Mouse (Mus musculus): ENCODE measurements around the gene Adck1.
"Not testable (repeated sequence)": the region's sequence is repeated elsewhere in the genome, so short reads cannot be mapped to it uniquely, and the experiment has no call there.

Gene Adck1

GRCm38 (mm10) chr12:88360441-88361119 lies at the start of gene Adck1:
TSS of gene Adck1 (plus strand) at chr12:88360554.
- TF ChIP-seq GATA4 (IDR thresholded peaks at IDR 0.05; ENCODE audit: insufficient replicate concordance, low read length), result no peak

GRCm38 (mm10) chr12:88314556-88314955 lies 45.8 kb upstream of the Adck1 start:
- TF ChIP-seq GATA4 (IDR thresholded peaks at IDR 0.05; ENCODE audit: insufficient replicate concordance, low read length), result no peak

DNA sequence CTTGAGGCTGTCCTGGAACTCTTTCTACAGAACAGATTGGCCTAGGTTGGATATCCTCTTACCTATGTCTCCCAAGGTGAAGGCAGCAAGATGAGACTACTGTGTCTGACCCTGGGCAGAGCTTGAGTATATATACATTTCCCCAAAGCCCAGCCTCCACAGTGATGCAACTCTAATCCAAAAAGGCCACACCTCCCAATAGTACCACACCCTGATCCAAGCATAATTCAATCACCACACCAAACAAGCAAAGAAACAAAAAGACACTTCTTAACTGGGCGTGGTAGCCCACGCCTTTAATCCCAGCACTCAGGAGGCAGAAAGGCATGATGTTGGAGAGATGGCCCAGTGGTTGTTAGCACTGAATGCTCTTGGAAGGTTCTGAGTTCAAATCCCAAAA lies 36.4 kb upstream of the Adck1 start, which contains the start of gene Gm5039:
Gm5039 (minus strand) TSS at position 101 of the 400 bp plus-strand sequence.
- not testable (repeated sequence) for TF ChIP-seq GATA4 (IDR thresholded peaks at IDR 0.05; ENCODE audit: insufficient replicate concordance, low read length)

- no peak for TF ChIP-seq GATA4 (IDR thresholded peaks at IDR 0.05; ENCODE audit: insufficient replicate concordance, low read length)
These were observed 6.1 kb upstream of the Adck1 start for GRCm38 (mm10) chr12:88354182-88354702.

- TF ChIP-seq GATA4 (IDR thresholded peaks at IDR 0.05; ENCODE audit: insufficient replicate concordance, low read length), result no peak
These were observed 729 bp downstream of the Adck1 start for GRCm38 (mm10) chr12:88361120-88361445.

DNA sequence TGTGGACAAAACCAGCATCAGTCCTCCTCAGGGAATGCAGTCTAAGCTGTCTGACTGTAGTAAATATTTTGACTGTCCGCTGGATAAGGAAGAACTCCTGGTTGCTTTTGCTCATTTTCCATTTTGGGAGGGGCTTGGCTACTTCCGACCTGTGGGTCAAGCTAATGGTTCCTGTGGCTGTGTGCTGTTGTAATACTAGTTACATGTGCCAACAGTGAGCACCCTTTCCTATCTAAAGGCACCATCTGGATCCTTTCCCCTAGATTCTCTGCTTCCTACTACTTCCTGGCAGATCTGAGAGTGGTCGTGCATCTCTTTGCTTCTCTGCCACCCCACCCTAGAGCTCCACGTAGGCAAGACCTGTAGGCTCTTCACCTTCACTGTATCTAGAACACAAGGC lies 7.3 kb downstream of the Adck1 start:
- TF ChIP-seq GATA4 (IDR thresholded peaks at IDR 0.05; ENCODE audit: insufficient replicate concordance, low read length), result no peak

DNA sequence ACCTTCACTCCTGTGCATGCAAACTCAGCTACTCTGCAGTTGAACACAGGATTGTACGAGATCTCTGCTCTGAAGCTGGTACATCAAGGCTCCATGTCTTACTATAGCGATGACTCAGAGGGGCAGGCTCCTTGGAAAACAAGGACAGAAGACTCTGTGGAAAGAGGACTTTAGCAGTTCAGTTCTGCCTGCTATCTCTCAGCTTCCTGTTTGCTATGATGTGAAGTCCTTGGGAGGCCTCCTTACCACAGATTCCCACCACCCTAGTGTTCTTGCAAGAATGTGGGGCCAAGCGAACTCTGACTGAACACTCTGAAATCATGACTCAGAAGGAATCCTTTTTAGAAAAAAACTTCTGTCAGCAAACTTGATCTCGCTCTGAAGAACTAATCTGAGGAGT lies 8.3 kb downstream of the Adck1 start:
- TF ChIP-seq GATA4 (IDR thresholded peaks at IDR 0.05; ENCODE audit: insufficient replicate concordance, low read length), result no peak

DNA sequence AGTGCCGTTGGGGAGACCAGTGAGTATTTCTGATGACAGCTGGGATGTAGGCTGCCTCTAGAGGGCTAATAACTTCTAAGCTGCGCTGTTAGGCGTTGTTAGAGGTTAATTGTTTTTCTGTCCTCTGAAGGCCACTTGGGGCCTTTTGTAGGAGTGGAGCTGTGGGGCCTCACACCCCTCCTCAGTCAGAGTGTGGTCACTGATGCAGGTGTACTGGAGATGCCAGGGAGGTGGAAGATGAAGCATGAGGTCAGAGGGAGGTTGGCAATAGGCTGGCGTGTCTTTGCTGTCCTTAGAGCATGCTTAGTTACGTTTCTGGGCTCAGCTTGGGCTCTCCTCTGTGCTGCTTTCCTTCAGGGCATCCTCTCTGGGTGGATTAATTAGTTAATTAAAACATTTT lies 11.7 kb downstream of the Adck1 start:
- TF ChIP-seq GATA4 (IDR thresholded peaks at IDR 0.05; ENCODE audit: insufficient replicate concordance, low read length), result no peak

DNA sequence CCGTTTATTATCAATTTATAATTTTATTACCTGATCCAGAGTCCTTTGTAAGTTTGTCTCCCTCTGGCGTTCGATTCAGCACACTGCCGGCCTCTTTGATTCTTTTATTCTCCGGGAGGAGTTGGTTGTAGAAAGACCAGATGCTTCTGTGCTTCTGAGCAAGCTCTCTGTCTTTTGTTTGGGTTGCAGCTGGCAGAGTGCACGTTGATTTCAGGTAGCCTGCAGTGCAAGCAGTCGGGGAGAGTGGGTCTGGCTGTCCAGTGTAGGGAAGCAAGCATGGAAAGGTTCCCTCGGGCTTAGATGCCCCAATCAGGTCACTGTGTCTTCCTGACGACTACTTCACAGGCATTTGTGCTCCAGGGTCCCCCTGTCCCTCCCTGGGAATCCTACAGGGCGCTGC lies 16.5 kb downstream of the Adck1 start:
- TF ChIP-seq GATA4 (IDR thresholded peaks at IDR 0.05; ENCODE audit: insufficient replicate concordance, low read length), result no peak

GRCm38 (mm10) chr12:88378256-88378655 lies 17.9 kb downstream of the Adck1 start:
- TF ChIP-seq GATA4 (IDR thresholded peaks at IDR 0.05; ENCODE audit: insufficient replicate concordance, low read length), result no peak

DNA sequence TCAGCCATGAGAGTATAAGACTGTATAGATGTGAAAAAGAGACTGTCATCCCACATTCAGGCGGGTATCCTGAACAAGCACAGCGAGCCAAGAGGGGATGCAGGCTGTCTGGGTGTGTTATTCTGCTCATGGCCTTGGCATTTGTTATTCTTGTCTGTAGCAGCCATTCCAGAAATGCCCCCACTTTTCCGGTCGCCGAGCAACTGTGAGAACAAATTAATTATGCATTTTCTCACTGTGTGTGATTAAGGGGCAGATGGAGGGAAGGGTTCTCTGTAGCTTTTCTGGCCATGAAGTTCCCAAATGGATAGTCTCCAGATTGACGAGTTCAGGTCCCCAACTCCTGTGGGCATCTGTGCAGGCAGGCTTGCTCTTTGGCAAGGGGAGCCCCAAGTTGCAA lies 28.5 kb downstream of the Adck1 start:
- no peak for TF ChIP-seq GATA4 (IDR thresholded peaks at IDR 0.05; ENCODE audit: insufficient replicate concordance, low read length)

DNA sequence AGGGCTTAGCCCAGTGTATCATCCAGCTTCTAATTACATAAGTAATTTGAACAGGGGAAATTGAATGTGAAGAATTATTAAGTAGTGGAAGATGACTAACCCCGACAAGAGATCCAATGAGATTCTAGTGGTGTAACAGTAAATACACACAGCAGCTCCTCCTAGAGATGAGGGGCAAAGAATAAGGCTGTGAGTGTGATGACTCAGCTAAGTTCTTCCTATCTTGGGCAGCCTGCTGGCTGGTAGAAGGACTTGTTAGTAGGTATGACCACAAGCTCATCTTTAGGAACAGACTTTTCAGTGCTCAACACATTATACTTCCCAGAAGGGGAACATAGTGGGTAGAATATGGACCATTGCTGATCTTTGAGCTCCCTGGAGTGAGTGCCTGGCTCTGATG lies 38.3 kb downstream of the Adck1 start:
- TF ChIP-seq GATA4 (IDR thresholded peaks at IDR 0.05; ENCODE audit: insufficient replicate concordance, low read length), result no peak

DNA sequence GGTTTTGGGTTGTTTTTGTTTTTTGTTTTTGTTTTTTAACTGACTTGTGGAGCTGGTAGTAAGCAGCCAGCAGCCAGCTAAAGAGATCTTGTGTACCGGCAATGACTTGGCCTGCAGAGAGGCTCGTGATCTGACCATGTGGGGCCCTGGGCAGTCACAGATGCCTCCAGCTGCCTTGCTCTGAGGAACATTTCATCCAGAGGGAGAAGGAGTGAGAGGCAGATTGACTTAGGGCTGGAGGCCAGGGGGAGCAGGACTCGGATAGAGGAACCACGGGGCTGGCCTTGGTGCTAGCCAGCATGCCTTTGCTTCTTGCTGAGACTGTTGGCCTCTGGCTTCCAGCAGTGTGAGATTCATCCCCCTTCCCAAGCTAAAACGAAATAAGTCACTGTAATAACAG lies 43.2 kb downstream of the Adck1 start:
- TF ChIP-seq GATA4 (IDR thresholded peaks at IDR 0.05; ENCODE audit: insufficient replicate concordance, low read length), result no peak

GRCm38 (mm10) chr12:88405113-88405512 lies 44.8 kb downstream of the Adck1 start:
- TF ChIP-seq GATA4 (IDR thresholded peaks at IDR 0.05; ENCODE audit: insufficient replicate concordance, low read length), result no peak

GRCm38 (mm10) chr12:88407996-88408322 lies 47.6 kb downstream of the Adck1 start:
- no peak for TF ChIP-seq GATA4 (IDR thresholded peaks at IDR 0.05; ENCODE audit: insufficient replicate concordance, low read length)

DNA sequence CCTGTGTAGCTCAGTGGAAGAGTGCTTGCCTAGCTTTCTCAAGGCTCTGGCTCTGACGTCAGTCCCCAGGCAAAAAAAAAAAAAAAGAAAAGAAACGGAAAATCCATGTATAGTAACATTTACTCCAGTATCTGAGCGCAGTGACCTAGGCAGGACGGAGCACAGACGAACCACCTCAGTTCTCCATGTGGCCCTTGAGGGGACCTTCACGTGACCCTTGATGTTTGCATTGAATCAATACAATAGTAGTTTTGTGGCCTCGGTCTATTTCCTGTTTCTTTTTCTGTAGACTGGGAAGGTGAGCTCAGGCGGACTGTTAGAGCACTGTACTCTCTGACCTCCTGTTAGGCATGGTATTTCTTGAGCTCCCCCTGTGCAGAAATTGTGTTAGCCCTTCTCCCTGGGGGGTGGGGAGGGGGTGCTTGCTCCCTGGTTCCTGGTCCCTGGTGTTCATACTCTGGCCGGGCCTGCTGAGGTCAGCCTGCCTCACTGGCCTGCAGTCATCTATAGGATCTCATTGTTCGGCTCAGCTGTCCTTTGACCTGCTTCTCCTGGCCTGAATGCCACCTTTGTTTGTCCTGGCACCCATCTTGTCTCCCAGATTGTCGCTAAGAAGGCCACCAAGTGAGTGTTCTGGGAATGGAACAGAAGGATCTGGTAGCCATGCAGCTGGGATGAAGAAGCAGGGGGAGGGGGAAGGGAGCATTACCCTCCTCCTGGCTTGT lies 48.1 kb downstream of the Adck1 start:
- TF ChIP-seq GATA4 (IDR thresholded peaks at IDR 0.05; ENCODE audit: insufficient replicate concordance, low read length), result no peak

GRCm38 (mm10) chr12:88413239-88413638 lies 52.9 kb downstream of the Adck1 start:
- no peak for TF ChIP-seq GATA4 (IDR thresholded peaks at IDR 0.05; ENCODE audit: insufficient replicate concordance, low read length)
